Mouse (Mus musculus): Measurements from ENCODE around the gene Capn11.
"Not testable (repeated sequence)": the region's sequence is repeated elsewhere in the genome, so short reads cannot be mapped to it uniquely, and the experiment has no call there.

Gene Capn11

GRCm38 (mm10) chr17:45626577-45627134 is 32.5 kb downstream of the Capn11 start:
- DNase-seq: peak; percentile 88

GRCm38 (mm10) chr17:45623425-45623824 is 35.7 kb downstream of the Capn11 start:
- not testable (repeated sequence) for DNase-seq

GRCm38 (mm10) chr17:45619386-45620256 is 39.5 kb downstream of the Capn11 start:
- peak; percentile 74 for DNase-seq

GRCm38 (mm10) chr17:45618941-45619385 is 40.2 kb downstream of the Capn11 start:
- peak; percentile 86 for DNase-seq

- no peak for DNase-seq
These were observed 41.5 kb downstream of the Capn11 start for GRCm38 (mm10) chr17:45617655-45618054.

- DNase-seq: no peak
These were observed 42.4 kb downstream of the Capn11 start for GRCm38 (mm10) chr17:45616679-45617078.

- DNase-seq: no peak
These were observed 43.0 kb downstream of the Capn11 start for GRCm38 (mm10) chr17:45616046-45616650.

- no peak for DNase-seq
These were observed 46.2 kb downstream of the Capn11 start for GRCm38 (mm10) chr17:45612921-45613320.

- no peak for DNase-seq
These were observed 47.1 kb downstream of the Capn11 start for GRCm38 (mm10) chr17:45612008-45612407.

- DNase-seq: peak; percentile 79
These were observed 48.8 kb downstream of the Capn11 start for GRCm38 (mm10) chr17:45610144-45610866.

- DNase-seq: no peak
These were observed 50.7 kb downstream of the Capn11 start for GRCm38 (mm10) chr17:45608396-45608795.

GRCm38 (mm10) chr17:45606992-45607879 is 51.9 kb downstream of the Capn11 start:
- DNase-seq: no peak

- no peak for DNase-seq
These were observed 56.1 kb downstream of the Capn11 start for GRCm38 (mm10) chr17:45602984-45603383.

GRCm38 (mm10) chr17:45601877-45602304 is 57.2 kb downstream of the Capn11 start, which contains the start of gene Mymx:
Gene Mymx, minus strand, starts transcription at chr17:45602102.
- no peak for DNase-seq

GRCm38 (mm10) chr17:45601325-45601724 is 57.8 kb downstream of the Capn11 start:
- no peak for DNase-seq

GRCm38 (mm10) chr17:45600267-45600666 is 58.9 kb downstream of the Capn11 start:
- DNase-seq: no peak

- peak; percentile 87 for DNase-seq
These were observed 59.5 kb downstream of the Capn11 start, which contains the start of gene Slc29a1 for GRCm38 (mm10) chr17:45599446-45600242. Gene Slc29a1, minus strand, starts transcription at chr17:45599606.

- no peak for DNase-seq
These were observed 60.2 kb downstream of the Capn11 start for GRCm38 (mm10) chr17:45598891-45599290.

GRCm38 (mm10) chr17:45598376-45598775 is 60.7 kb downstream of the Capn11 start:
- no peak for DNase-seq

GRCm38 (mm10) chr17:45597787-45598186 is 61.3 kb downstream of the Capn11 start:
- DNase-seq: peak; percentile 70
